Mouse (Mus musculus): ENCODE measurements around the gene Chd6. TPM values are rescaled to one million over a fixed set of nuclear protein-coding genes. Genes with fewer than 3 reads are reported as not detected.

Chd6 gene
- total and polyA plus RNA-seq, 3 experiments, result 10.8 to 19.7 (median 14.0) TPM

- dilution Hi-C loops (cut with MboI; ENCODE audit: extremely low pct_ligation_motif_present, extremely low pct_unique_long_range_greater_than_20kb, low sequenced_read_pairs) (no loop called here), in situ Hi-C loops (cut with MboI; ENCODE audit: low pct_ligation_motif_present, low pct_unique_long_range_greater_than_20kb, low sequenced_read_pairs) (no loop called here)
- TF ChIP-seq ZNF384 (IDR thresholded peaks at IDR 0.05; ENCODE audit: low read depth, low read length) (peak; percentile 68), CTCF (conservative IDR thresholded peaks at IDR 0.05 in 1 of 2, IDR thresholded peaks at IDR 0.05 in 1 of 2; ENCODE audit: low read depth in 2 of 2, low read length in 2 of 2) (no peak)
Observed at GRCm38 (mm10) chr2:161078590-161078989, 30.3 kb downstream of the Chd6 start.

GRCm38 (mm10) chr2:161076262-161076661 is 32.6 kb downstream of the Chd6 start:
- Histone ChIP-seq H3K9me3 (replicated peaks; ENCODE audit: low read length) (no peaks in the 10 kb centered on the region), H3K4me1 (ENCODE audit: control insufficient read depth in 1 of 2, insufficient read depth in 2 of 2) (peaks cover 0 to 3% of the 10 kb centered on the region in 2 experiments; a peak in 1 of 4 replicates), H3K27ac (ENCODE audit: insufficient read depth, low read depth) (no peak overlapping the region), H3K36me3 (replicated peaks in 1 of 2; ENCODE audit: control insufficient read depth in 1 of 2, insufficient read depth in 1 of 2, low read length in 1 of 2) (peaks cover 3 to 17% of the 10 kb centered on the region in 2 experiments), H3K4me3 (replicated peaks in 1 of 3; ENCODE audit: low read depth in 2 of 3, low read length in 2 of 3, poor library complexity in 1 of 3) (no peak overlapping the region), H3K79me2 (replicated peaks; ENCODE audit: control insufficient read depth, extremely low read depth, insufficient read depth, poor library complexity, severe bottlenecking) (peaks cover 8% of the 10 kb centered on the region), H3K27me3 (replicated peaks) (no peaks in the 10 kb centered on the region), H3K9ac (ENCODE audit: insufficient read depth, low read depth) (no peak overlapping the region), H3K4me2 (ENCODE audit: insufficient read depth, low read depth, poor library complexity, severe bottlenecking) (no peak overlapping the region)
- no peak for TF ChIP-seq CHD1 (IDR thresholded peaks at IDR 0.05; ENCODE audit: low read depth, low read length)
- TF ChIP-seq ZKSCAN1 (IDR thresholded peaks at IDR 0.05; ENCODE audit: borderline replicate concordance, low read depth, low read length), result no peak
- TF ChIP-seq ZNF384 (IDR thresholded peaks at IDR 0.05; ENCODE audit: low read depth, low read length), result no peak
- TF ChIP-seq JUND (conservative IDR thresholded peaks at IDR 0.05; ENCODE audit: low read depth, low read length), result no peak
- TF ChIP-seq GABPA (IDR thresholded peaks at IDR 0.05; ENCODE audit: insufficient replicate concordance, low read depth, low read length), result no peak
- no peak for TF ChIP-seq UBTF (IDR thresholded peaks at IDR 0.05; ENCODE audit: low read depth, low read length)
- no peak for TF ChIP-seq E2F4 (IDR thresholded peaks at IDR 0.05; ENCODE audit: insufficient replicate concordance, low read depth, low read length)
- no peak for TF ChIP-seq SMC3 (IDR thresholded peaks at IDR 0.05; ENCODE audit: low read depth, low read length)
- no peak for TF ChIP-seq POLR2AphosphoS2 (IDR thresholded peaks at IDR 0.05; ENCODE audit: low read depth, low read length)
- no peak for TF ChIP-seq NELFE (IDR thresholded peaks at IDR 0.05; ENCODE audit: low read depth, low read length)
- no peak for TF ChIP-seq RCOR1 (conservative IDR thresholded peaks at IDR 0.05; ENCODE audit: low read depth, low read length)
- TF ChIP-seq POLR2A (IDR thresholded peaks at IDR 0.05; ENCODE audit: low read depth, low read length), result no peak
- TF ChIP-seq HCFC1 (IDR thresholded peaks at IDR 0.05; ENCODE audit: low read depth, low read length), result no peak
- no peak for TF ChIP-seq ETS1 (conservative IDR thresholded peaks at IDR 0.05; ENCODE audit: low read depth, low read length)
- no peak for TF ChIP-seq CTCF (conservative IDR thresholded peaks at IDR 0.05 in 1 of 2, IDR thresholded peaks at IDR 0.05 in 1 of 2; ENCODE audit: low read depth in 2 of 2, low read length in 2 of 2)
- no peak for TF ChIP-seq MAZ (IDR thresholded peaks at IDR 0.05; ENCODE audit: low read depth, low read length)
- TF ChIP-seq TBP (conservative IDR thresholded peaks at IDR 0.05; ENCODE audit: low read depth, low read length), result no peak
- TF ChIP-seq MYC (IDR thresholded peaks at IDR 0.05; ENCODE audit: low read depth, low read length), result no peak
- no peak for DNase-seq (ENCODE audit: extremely low read depth)
- in situ Hi-C loops (cut with MboI; ENCODE audit: low pct_ligation_motif_present, low pct_unique_long_range_greater_than_20kb, low sequenced_read_pairs), result no loop called here
- dilution Hi-C loops (cut with MboI; ENCODE audit: extremely low pct_ligation_motif_present, extremely low pct_unique_long_range_greater_than_20kb, low sequenced_read_pairs), result no loop called here

More at GRCm38 (mm10) chr2:161078590-161078989, 30.3 kb downstream of the Chd6 start:
- peaks cover 0 to 12% of the 10 kb centered on the region in 2 experiments; a peak in 2 of 4 replicates for H3K4me1 ChIP-seq (ENCODE audit: control insufficient read depth in 1 of 2, insufficient read depth in 2 of 2)
- H3K27ac ChIP-seq (ENCODE audit: insufficient read depth, low read depth), result no peak overlapping the region
- no peak overlapping the region for H3K9ac ChIP-seq (ENCODE audit: insufficient read depth, low read depth)
- peaks cover 3 to 17% of the 10 kb centered on the region in 2 experiments for H3K36me3 ChIP-seq (replicated peaks in 1 of 2; ENCODE audit: control insufficient read depth in 1 of 2, insufficient read depth in 1 of 2, low read length in 1 of 2)
- H3K79me2 ChIP-seq (replicated peaks; ENCODE audit: control insufficient read depth, extremely low read depth, insufficient read depth, poor library complexity, severe bottlenecking), result peaks cover 25% of the 10 kb centered on the region
- H3K4me2 ChIP-seq (ENCODE audit: insufficient read depth, low read depth, poor library complexity, severe bottlenecking), result no peak overlapping the region
- no peaks in the 10 kb centered on the region for H3K9me3 ChIP-seq (replicated peaks; ENCODE audit: low read length)
- H3K4me3 ChIP-seq (replicated peaks in 1 of 3; ENCODE audit: low read depth in 2 of 3, low read length in 2 of 3, poor library complexity in 1 of 3), result no peak overlapping the region
- no peak for DNase-seq (ENCODE audit: extremely low read depth)
- H3K27me3 ChIP-seq (replicated peaks), result no peaks in the 10 kb centered on the region
